Mouse (Mus musculus) Muller cell, postnatal 12 days (primary cell): Measurements from ENCODE around the gene Tspan5.

ENCODE experiments used
- DNase-seq: peaks from one replicate; pipeline ENCODE4 v3.0.0-alpha.2; 2015; ENCODE audit errors: inconsistent ontology term

Gene Tspan5

DNA sequence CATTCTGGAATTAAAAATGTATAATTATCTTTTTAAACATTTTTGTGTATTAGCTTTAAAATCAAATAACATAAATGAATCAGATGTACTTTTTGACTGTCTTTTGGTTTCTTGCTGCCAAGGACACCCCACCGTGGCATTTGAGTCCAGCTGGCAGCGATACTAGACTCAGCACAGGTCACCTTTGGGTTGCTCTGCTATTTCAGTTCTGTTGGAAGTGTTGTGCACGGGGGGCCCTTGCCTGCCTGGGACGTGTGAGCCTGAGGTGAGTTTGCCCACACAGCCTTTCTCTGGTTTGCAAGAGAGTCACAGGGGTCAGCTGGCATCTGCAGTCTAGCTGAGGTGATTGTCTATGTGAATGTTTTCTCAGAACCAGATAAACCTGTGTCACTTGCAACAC lies 65.8 kb downstream of the Tspan5 start:
- no peak for DNase-seq

- no peak for DNase-seq
Observed at GRCm38 (mm10) chr3:138809509-138809908, 67.5 kb downstream of the Tspan5 start.

DNA sequence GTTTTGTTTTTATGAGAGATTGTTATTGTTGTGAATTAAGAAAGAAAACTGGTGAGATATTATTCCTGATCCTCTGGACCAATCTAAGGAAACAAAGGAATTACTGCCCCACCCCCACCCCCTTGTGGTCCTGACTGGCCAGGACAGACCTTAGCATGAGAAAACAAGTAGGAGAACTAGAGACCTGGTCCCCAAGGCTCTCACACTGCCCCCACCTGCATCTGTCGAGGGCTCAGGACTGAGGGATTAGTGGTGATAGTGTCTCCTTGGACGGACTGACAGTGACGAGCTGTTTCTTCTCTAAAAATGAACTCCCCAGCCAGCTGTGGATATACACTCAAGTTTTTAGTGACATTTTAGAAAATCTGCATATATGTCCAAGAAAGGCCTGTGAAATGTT lies 70.6 kb downstream of the Tspan5 start:
- DNase-seq: no peak

DNA sequence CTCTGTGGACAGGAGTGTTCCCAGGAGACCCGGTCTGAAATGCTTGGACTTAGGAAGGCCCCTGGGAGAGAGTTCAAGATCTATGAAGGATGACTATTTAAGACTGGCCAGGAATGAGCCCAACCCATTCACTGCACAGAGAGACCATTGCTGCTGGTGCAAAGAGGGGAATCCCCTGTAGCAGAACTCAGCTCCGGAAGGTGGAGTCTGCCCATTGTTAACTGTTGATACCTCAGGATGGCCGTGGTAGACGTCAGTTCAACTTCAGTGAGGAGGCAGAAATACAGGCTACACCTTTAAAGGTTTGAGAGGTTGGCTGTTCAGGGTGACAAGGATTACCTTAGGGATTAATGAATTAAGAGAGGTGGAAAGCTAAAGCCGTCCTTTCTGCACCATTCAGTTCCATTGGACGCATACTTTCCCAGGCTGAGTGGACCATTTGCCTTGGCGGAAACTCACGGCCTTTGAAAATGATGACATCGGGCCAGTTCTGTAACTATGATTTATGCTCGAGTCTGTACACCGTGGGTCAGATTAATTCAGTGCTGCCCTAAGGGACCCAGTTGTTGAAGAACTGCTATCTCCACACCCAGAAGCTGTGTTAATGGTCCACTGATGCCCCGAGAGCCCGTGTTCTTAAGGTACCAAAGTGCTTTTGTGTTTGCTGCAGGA lies 71.3 kb downstream of the Tspan5 start:
- DNase-seq: no peak

GRCm38 (mm10) chr3:138814457-138814856 lies 72.5 kb downstream of the Tspan5 start:
- no peak for DNase-seq

- no peak for DNase-seq
Observed at GRCm38 (mm10) chr3:138815127-138815837, 73.3 kb downstream of the Tspan5 start.

DNA sequence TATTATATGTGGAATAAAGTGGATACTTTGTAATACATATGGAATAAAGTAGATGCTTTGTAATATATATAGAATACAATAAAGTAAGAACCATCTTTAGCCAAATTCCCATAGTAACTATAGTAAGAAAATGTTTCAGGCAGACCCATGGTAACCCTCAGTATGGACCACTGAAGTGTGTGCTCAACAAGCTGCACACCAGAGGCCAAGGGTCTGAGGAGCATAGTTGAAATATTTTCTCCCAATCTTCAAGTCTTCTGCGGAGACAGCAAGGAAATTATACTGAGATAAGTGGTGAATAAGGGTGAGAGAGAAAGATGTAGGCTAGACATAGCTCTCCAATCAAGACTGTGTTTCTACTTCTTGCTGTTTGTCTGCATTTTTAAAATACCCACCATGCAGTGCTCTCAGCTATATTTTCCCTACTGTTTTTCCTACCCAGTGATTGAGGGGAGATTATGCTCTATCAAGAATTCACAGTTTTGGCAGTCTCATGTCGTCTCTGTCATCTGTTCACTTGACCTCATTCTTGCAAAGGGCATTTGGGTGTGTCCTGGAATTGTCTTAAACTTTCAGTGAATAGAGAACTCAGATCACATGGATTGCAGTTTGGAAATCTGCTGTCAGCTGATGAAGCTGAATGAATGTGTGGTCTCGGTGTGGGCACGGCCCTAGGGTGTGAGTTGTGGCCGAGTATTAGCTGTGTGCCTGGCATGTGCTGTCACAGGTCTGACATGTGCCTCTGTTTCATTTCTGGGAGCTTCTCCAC lies 75.1 kb downstream of the Tspan5 start:
- DNase-seq: peak; percentile 69

DNA sequence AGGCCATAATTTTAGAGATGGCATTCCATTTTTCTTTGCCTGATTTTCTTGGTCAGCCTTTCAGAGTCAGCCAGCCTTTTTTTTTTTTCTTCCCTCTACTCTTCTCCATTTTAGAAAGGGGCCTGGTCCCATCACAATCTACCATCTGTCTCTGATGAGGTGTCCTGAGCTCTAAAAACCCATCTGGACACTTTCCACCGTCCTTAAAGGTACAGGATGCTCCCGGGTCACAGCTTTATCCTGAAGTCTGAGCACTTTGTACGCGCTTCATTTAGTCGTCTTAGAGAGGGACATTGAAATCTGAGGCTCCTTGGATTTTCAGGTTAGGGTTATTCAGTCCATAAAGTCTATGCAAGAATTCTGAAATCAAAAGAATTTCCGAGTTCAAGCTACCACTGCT lies 77.9 kb downstream of the Tspan5 start:
- DNase-seq: no peak

GRCm38 (mm10) chr3:138820296-138820695 lies 78.3 kb downstream of the Tspan5 start:
- no peak for DNase-seq

DNA sequence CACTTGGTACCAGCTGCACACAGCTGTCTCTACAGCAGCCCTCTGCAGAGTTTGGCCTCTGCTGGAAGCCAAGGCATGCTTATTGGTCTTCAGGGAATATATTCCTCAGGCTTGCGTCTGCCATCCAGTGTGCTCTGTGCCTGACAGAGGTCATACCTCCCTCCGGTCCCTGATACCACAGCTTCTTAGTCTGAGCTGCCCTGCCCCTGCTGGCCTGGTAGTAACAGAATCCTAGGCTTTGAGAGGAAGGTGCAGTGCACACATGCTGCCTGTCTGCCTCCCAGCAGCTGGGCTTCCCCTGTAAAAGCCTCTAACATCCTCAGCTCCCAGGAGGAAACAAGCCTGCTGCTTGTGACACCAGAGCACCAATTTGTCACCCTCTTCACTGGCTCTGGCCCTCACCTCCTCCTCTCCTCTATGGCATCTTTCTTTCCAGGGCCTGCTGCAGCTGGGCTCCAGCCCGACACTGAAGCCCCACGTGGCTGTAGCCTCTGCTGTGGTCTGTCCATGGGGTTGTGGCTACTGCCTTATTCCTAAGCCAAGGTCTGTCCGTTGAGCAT lies 80.0 kb downstream of the Tspan5 start:
- no peak for DNase-seq

DNA sequence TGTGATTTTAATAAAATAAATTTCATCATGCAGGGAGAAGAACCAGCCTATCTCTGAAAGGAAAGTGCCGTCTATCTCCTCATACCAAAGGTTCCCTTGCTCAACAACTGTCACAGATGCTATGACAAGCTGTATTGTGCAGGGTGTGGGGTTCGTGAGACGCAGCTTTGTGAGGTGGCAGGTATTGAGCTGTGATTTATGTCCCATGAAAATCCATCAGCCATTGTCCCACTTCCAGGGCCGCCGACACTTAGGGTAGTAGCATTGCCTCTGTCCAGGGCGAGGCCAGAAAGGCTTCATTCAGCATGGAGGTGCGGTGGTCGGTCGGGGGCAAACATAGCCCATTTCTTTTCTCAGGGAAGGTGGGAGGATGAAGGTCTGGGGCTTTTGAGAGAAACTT lies 81.9 kb downstream of the Tspan5 start:
- DNase-seq: no peak

DNA sequence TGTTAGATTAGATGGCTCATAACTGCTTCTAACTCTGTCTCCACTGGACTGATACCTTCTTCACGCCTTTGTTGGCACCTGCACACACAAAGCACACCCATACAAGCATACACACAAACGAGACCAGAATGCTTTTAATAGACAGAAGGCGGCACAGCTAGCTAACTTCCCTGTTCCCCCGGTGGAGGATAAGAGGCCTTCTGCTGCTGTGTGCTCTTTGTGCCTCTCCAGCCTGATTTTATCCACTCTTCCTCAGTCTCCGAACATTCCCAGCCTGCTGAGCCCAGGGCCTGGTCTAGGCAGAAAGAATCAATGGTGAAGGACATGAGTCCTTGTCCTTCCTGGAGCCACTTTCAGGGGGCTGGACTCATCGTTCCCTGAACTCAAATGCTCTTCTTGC lies 83.3 kb downstream of the Tspan5 start:
- no peak for DNase-seq

DNA sequence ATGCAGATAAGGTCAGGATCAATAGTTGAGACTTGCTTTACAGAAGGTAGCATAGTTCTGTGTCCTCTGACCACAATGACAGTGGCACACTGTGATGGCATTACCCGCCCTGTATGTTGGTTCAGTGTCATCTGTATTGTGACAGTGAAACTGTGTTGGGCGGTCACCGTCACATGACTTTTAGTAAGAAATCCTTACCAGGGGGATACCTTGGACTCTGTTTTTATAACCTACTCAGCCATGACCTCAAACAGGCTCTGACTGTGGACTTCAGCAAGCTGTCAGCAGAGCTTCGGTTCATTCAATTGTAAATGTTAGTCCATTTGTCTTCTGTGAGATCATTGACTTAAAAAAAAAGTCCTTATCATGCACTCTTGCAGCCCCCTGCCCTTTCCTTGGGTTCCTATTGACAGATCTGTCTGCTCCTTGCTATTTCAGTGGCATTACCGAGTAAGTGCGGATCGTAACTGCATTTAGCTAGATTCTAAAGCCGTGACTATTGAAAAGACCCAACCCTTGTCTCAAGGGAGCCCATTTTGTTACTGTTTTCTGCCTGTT lies 84.3 kb downstream of the Tspan5 start:
- DNase-seq: no peak

GRCm38 (mm10) chr3:138832827-138833517 lies 91.0 kb downstream of the Tspan5 start:
- no peak for DNase-seq

DNA sequence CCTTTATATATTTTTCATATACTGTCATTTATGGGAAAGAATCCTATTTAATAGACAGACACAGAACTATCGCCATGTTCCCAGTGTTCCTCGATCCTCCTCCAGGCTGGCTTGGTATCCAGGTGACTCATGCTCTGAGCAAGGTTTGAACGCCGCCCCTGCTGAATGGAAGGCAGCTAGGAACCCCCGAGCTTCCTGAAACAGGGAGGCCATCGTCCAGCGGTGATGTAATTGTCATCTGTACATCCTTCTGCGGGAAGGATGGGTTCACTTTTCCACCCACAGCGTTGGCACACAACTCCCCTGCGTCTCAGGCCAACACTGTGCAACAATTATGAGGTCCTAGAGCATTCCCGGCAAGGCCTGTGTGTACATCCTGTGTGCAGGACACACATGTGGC lies 92.2 kb downstream of the Tspan5 start:
- DNase-seq: no peak

DNA sequence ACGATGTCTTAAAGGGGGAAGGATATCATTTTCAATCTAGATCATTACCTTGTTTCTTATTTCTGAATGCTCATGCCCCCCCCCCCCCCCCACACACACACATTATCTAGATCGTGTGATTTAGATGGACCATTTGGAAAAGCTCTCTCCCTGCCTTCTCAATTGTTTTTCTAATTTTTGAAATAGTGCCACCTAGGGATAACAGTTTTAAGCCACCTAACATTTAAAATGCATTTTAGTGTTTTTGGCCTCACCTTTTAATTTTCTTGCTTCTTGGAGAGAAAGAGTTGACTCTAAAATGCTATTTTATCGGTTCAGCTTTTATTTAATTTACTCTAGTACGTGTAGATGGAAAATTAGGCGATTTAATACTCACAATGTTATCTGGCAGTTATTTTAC lies 94.9 kb downstream of the Tspan5 start:
- no peak for DNase-seq

DNA sequence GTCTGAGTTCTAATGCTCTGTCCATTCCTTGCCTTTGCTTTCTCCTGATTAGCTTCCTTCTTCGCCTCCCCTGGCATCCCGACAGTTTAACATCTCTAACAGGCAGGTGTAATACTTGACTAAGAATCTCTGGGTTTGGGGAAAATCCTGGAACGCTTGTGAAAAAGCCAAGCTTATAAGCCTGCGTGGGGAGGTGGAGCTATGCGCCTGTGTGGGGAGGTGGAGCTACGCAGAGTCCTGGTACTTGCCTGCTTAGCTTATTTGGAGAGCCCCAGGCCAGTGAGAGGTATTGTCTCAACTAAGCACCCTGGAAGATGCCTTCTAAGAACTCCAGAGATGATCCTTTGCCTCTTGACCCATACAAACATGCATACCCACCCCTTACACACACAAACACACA lies 95.7 kb downstream of the Tspan5 start:
- no peak for DNase-seq

DNA sequence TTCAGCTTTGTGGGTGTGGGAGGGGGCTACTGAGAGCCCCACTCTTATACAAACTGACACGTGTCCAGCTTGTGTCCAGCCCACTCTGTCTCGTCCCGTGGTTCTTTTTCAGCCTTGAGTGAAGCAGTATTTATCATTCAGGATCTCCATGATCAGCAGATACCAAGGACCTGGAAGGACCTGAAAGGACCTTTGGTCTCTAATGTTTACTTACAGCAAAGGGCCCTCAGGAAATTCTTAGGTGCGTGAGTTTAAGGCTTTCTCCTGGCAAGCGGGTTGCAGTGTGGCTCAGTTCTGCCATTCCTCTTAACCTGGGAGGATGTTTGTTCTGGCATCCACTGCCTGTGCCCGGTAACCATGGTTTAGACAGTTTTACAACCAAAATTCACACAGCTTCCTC lies 97.7 kb downstream of the Tspan5 start:
- no peak for DNase-seq

- no peak for DNase-seq
Observed at GRCm38 (mm10) chr3:138841288-138841687, 99.3 kb downstream of the Tspan5 start.

- DNase-seq: no peak
Observed at GRCm38 (mm10) chr3:138843180-138843579, 101.2 kb downstream of the Tspan5 start.

DNA sequence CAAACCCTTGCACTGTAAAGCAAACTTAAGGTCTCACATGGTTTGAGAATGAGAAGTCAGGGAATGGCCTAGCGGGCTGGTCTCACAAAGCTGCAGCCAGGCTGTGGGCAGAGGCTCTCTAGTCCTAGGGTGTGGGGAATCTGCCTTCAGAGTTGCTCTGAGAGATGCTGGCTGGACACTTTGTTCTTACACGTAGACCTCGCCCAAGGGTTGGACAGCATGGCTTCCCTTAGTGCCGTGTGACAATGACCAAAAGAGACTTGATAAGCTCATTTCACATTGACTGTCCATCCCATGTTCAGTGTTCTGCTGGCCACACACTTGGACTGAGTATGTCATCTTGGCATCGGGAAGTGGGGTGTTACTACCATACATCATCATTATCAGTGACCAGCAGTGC lies 101.6 kb downstream of the Tspan5 start:
- DNase-seq: no peak

DNA sequence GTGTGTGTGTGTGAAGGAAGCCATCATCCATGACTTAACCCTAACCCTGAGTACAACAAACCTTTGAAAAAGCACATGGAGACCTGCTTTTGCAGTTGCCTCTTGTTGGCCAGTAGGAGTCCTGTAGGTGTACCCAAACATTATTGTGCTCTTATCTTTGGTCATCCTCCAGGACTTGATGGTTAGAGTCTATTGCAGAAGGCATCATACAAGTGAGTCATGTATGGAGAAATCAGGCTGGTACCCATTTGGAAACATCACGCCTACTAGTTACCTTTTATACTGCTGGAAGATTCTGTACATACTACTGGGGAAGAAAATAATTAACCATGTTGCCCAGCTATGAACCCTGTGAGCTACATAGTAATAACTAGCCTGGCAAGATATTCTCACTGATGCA lies 103.8 kb downstream of the Tspan5 start:
- DNase-seq: no peak
